Mouse (Mus musculus): ENCODE data around the gene Fam219b.
A peak's percentile ranks its signal among the peaks of the same experiment; 100 is the strongest.

Fam219b gene

DNA sequence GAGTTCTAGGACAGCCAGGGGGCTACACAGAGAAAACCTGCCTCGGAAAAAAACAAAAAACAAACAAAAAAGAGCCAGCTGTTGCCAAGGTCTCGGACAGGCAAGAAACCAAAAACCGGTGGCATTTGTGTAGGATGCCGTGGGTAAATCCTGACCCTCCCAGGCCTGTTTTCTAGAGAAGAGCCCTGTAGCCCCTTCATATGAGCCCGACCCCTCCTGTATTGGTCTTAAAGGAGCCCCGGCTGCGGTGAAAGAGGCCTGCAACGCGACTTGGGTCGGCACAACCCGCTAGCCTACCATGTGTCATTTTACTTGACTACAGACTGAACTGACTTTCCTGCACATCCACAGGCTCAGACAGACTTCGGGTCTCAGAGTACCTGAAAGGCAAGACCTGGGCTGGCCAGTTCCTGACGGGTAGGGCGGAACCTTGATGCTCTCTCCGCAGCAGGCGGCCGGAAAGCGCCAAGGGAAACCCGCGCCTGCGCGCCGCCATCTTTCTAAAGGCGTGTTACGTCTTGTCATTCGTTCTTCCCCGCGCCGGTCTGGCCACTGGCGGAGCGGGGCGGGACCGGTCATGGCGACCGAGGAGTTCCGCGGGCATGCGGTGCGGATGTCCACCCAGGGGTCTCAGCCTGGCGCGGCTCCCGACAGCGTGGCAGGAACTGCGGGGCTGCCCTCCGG lies at the start of gene Fam219b:
Gene Fam219b (plus strand): TSS at position 485 of the 684 bp plus-strand sequence.
- DNase-seq (ENCODE audit: low read depth, low spot score): peak; percentile 96

DNA sequence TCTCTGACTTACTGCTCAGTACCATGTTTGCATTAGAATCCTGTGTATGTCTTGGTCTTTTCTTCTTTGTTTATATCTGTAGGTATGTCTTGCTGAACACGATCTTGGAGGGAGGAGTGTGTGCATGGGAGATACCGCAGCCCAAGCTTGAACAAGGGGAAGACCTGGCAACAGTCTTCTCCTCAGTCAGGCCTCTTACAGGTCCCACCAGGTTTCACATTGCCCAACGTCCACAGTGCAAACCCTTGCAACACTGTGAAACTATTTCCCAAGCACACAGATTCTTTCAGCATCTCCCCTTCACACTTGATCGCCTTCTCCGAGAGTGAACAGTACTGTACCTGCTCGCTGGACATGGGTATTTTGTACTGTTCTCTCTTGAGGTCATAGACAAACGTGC lies 49.5 kb upstream of the Fam219b start:
- DNase-seq (ENCODE audit: low read depth, low spot score): no peak

DNA sequence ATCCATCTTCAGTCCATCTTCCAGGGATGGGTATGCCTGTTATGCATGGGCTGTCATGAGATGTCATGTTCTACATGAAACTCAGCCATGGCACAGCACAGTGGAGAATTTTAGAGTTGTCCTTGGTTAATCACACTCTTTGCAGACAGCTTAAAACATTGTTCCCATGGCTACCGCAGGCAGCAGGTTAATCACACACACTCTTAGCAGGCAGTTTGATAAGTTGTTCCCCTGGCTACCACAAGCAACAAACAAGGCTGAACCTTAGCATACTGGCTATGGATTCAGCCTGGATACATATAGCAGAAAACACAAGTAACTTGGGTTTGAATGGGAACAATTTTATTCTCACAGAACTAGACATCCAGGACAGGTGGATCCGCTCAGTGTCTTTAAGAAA lies 43.8 kb upstream of the Fam219b start:
- no peak for DNase-seq (ENCODE audit: low read depth, low spot score)

DNA sequence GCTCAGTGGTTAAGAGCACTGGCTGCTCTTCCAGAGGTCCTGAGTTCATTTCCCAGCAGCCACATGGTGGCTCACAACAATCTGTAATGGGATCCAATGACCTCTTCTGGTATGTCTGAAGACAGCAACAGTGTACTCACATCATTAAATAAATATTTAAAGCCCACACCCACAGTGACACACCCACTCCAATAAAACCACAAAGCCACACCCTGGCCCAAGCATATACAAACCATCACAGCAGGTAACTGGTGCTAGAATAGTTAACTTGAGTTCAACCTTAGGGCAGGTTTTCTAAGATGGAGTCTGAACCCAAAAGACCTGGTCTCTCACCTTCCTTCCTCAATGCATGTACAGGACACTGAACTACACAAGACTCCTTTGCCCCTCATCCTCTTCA lies 42.4 kb upstream of the Fam219b start:
- DNase-seq (ENCODE audit: low read depth, low spot score): peak; percentile 80

DNA sequence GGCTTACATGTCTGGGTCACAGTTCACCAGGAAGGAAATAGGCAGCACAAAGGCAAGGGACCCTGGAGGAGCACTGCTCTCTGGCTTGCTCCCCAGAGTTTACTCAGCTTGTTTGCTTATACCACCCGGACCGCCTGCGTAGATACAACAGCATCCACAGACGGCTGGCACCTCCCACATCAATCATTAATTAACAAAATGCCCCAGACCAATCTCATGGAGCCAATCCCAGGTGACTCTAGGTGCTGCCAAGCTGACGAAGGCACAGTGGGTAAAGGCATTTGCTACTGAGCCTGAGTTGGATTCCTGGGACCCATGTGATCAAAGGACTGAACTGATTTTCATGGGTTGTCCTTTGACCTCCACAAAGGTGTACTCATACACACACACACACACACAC lies 40.1 kb upstream of the Fam219b start:
- DNase-seq (ENCODE audit: low read depth, low spot score): no peak

DNA sequence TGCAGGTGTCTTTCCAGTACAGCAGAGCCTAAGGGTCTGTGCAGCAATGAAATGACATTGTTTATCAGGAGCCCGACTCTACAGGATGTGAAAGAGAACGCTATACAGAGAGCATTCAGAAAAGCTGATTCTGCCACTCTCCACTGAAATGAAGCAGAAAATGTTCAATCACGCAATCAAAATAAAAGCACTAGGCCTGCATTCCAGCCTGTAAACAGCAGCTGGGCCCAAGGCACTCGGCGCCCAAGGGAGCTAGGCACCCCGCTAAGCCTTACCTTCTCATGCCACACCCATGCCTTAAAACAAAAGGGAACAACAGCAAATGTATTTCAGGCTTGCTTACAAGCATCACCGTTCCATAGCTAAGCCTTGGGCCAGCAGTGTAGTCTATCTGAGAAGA lies 38.8 kb upstream of the Fam219b start:
- DNase-seq (ENCODE audit: low read depth, low spot score): peak; percentile 55

DNA sequence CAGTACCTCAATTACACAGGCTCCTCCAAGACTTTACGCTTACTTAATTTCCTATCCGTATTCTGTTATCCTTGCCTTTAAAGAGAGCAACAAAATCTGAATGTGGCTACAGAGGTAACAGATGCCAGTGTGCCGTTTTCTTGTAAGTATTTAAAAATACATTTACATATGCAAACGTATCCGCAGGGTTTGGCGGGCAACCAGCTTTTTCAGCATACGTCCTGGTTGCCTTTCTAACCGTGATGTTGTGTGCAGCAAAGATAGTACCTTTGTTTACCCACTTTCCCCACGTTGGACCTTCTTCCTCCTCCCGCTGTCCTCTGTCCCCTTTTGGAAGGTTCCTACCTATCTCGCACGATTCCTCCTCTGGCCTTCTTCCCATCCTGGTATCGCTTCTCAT lies 35.9 kb upstream of the Fam219b start:
- DNase-seq (ENCODE audit: low read depth, low spot score): no peak

DNA sequence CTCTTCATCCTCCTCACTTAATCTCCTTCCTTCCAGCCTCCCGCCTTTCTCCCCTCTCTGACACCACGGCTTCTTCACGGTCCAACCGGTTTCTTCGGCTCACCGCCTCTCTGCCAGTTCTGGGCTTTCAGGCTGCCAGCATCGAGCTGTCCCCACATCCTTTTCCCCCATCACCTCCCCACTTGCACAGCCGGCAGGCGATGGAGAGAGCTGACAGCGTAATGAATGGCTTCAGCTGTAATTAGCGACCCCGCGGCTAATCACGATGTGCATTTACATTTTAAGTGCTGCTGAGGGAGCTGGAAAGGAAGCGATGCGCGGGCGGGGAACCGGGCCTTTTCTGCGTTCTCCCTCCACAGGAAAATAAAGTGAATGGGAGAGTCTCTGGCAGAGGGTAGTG lies 35.5 kb upstream of the Fam219b start:
- DNase-seq (ENCODE audit: low read depth, low spot score): no peak

DNA sequence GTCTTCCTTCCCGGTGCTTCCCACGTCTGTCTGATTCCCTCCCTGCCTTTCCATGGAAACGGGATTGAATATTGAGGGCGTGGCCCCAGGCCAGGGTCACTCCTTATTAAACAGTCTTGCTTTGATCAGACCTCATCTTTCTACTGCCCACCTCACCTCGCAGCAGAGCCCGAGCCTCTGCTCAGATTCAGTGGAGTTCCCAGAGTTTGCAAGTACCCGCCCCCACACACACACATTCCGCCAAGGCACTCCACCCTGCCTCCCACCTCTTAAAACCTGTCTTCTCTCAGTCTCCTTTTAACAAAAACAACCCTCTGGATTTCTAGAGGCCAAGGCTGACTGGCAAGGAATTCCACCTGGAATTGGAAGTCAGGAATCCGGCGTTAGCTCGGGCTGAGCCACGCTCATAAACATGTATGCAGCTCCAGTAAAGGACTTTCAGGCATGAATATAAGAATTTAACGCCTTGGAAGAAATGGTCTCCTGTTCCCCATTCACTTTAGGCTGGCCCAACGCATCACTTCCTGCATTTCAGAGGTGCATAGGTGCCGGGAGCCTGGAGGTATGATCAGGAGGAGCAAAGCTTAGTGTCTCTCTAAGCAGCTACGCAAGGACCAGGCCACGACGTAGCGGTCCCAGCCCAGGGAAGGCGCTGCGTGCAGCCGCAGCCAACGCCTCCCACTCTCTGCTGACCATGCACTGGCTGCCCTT lies 34.3 kb upstream of the Fam219b start:
- peak; percentile 69 for DNase-seq (ENCODE audit: low read depth, low spot score)

DNA sequence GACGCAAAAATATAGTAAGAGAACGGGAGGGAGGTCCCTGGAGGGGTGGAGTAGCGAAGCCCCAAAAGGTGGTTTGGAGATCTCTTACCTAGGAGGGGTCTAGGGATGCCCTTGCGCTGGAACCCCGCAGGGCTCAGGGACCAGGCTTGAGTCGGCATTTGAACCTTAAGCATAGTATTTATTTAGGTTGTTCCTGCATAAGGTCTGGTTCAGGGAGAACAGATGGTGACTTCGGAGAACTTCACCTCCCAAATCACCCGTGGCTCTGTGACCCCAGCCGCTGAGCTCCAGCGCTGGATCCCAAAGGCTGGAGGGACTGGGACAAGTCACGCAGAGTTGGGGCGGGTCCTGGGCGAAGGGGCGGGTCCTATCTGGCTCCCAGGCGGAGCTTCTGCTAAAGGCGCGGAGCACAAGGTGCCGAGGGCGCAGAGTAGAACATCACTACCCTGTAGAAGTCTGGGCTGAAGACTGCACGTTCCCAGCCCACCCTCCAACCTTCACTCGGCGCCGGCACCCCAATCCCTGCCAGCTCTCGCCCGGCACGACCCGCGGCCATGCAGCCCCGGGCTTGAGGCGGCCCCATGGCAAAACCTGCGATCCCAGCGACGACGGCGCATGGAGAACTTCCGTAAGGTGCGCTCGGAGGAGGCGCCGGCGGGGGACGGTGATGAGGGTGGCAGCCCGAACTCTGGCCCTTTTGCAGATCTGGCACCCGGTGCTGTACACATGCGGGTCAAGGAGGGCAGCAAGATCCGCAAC lies 33.5 kb upstream of the Fam219b start, which contains the start of gene Rpp25:
Gene Rpp25 (plus strand): TSS at position 405 of the 759 bp plus-strand sequence.
- DNase-seq (ENCODE audit: low read depth, low spot score): peak; percentile 96

DNA sequence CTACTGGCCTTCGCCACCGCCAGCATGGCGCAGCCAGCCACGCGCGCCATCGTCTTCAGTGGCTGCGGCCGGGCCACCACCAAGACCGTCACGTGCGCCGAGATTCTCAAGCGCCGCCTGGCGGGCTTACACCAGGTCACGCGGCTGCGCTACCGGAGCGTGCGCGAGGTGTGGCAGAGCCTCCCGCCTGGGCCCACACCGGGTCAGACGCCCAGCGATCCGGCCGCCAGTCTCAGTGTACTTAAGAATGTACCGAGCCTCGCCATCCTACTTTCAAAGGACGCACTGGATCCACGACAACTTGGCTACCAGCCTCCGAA lies 33.0 kb upstream of the Fam219b start:
- peak; percentile 96 for DNase-seq (ENCODE audit: low read depth, low spot score)

DNA sequence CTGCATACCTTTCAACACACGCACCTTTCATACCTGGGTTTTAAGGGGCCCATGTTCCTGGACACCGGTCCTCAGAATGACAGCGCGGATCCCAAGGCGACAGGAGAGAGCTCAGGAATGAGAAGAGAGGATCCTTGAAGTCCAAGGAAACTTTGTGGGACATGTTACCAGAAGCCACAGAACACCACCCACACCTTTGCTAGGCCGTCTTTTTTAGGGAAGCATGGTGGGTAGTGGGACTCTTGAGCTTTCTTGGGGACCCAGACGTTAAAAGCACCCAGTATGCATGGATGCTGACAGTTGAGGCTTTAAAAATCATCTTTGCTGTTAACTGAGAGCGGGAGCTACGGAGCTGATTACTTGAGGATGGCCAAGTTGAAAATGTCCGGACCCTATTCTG lies 32.4 kb upstream of the Fam219b start:
- DNase-seq (ENCODE audit: low read depth, low spot score): no peak

DNA sequence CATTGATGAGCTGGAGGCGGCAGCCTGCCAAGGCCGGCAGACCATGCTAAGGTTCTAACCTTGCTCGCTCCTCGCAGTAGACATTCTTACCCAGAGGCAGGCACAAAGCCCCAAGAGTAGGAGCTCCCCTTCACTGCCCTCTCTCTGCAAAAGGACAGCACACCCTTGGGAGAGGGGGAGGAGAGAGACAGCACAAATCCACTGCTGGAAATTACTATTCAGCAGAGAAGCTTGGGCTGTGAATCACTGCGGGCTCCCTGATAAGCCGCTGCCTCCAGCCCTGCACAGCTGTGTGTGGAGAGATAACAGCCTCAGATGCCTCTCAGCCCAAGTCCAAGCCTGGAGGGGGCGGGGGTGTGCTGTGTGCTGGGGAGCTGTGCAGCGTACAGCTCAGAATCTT lies 31.6 kb upstream of the Fam219b start:
- DNase-seq (ENCODE audit: low read depth, low spot score): peak; percentile 48

DNA sequence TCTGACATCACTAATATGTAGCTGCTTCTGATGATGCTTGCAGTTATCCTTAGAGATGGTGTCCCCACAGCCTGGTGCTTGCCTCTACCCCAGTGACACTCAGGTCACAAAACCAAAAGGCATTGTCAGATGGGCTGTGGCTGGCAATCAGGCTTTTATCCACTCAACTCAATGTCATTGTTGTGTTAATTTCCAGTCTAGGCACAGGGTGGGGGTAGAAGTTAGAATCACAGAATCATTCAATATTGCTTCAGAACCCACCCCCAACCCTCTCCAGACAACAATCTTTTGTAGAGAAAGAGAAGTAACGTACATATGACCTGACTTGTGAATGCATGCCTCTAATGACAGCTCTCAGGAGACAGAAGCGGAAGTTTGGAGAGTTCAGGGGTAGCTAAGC lies 26.8 kb upstream of the Fam219b start:
- DNase-seq (ENCODE audit: low read depth, low spot score): peak; percentile 85

DNA sequence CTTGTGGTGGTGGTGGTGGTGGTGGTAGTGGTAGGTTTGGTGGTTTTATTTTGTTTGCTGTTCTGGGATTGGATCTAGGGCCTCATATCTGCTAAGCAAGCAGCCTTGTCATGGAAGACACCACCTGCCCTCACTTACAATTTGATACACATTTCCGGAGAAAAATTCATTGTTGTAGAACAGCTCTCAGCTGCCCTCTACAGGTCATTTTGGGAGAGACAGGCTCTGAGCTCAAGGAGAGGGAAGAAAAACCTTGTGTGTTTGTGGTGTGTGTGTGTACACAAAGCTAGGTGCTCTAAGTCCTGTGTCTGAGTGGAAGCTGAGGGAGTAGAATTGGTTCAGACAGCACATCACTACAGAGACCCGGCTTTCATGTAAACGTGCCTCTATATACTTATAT lies 20.2 kb upstream of the Fam219b start:
- peak; percentile 75 for DNase-seq (ENCODE audit: low read depth, low spot score)

DNA sequence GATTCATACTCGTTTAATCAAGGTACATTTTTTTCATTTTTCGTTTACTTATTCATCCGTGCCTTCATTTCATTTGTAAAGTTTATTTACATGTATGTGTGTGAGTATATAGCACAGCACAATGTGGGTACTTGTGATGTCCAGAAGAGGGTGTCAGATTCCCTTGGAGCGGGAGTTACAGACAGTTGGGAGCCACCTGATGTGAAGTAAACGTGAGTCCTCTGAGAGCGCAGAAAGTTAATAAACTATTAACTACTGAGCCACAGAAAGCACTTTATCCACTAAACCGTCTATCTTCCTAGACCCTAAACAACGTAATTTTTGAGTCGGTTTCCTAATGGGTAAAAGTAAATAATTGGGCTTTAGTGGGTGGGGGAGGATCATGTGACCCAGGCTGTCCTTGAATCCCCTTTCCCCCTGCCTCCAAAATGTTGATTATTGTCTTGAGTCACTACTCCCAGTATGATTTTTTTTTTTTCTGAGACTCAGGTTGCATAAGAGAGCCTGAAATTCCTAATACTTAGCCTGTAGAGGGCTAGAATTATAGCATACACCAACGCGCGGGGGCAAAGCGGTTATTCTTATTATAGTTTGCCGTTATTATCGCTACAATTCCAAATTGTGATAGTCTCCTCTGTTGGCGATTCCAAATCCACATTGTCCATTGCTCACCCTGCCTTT lies 16.8 kb upstream of the Fam219b start:
- peak; percentile 64 for DNase-seq (ENCODE audit: low read depth, low spot score)

DNA sequence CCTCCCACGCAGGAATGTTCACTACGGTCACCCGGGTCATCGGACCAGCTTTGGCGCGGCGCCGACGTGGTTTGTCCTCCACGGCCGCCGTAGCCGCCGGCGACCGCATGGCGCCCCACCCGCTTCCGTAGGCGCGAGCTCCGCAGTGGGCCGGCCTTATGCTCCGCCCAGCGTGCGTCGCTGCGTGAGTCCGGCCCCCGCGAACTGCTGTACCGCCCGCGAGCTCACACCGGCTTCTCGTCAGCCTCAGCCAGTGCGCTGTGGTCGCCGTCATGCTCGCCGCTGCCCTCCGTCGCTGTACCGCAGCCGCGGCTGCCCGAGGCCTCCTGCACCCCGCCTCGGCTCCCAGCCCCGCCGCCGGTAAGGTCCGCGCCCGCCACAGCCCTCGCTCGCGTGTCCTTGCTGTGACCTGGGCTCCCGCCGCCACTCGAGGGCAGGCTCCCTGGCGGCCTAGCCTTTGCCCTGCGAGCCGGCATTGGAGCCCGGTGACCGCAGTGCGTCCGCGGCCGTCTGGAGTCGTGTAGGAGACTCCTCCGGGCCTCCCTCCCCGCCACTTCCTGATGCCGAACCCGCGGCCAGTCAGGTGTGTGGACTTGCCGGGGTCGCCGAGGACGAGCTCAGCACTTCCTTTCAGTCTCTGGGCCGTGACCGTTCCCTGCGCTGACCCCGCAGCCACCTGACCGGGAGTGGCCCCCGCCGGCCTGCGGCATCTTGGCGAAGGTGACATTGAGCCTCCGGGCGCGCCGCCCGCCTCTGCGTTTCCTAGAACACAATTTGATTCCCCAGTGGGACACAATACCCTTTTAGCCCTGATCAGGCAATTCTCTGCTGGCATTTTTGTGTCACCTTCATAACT lies 16.0 kb upstream of the Fam219b start, which contains the start of gene Cox5a:
Gene Cox5a (plus strand): TSS at position 219 of the 856 bp plus-strand sequence.
- DNase-seq (ENCODE audit: low read depth, low spot score): peak; percentile 97

DNA sequence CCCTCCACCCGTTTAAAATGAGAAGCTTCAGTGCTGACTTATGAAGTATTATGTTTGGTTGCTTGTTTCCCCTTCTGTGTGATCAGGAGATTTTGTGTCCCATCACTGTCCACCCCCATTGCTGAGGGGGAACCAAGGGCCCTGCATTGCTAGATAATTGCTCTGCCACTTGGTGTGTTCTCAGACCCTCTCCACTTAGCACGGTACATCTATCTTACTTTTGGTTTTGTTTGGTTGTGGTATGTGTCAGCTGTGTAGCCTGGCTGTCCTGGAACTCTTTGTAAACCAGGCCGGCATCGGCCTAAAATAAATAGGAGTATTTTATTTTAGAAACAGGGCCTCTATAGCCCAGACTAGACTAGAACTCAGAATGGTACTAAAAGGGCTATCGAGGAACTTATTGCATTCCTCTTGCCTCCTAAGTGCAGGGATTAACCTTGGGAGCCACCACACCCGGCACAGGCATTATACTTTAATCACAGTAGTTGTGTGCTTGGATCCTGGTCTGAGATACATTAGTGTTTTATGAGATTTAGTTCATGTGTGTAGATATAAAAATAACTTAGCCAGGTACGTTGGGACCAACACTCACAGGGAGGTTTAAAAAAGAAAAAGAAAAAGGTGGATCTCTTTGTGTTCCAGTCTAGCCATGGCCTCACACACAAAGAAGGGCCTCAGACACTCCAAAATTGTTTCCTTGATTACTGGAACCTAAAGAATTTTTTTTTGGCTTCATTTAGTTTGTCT lies 15.0 kb upstream of the Fam219b start:
- DNase-seq (ENCODE audit: low read depth, low spot score): peak; percentile 49

DNA sequence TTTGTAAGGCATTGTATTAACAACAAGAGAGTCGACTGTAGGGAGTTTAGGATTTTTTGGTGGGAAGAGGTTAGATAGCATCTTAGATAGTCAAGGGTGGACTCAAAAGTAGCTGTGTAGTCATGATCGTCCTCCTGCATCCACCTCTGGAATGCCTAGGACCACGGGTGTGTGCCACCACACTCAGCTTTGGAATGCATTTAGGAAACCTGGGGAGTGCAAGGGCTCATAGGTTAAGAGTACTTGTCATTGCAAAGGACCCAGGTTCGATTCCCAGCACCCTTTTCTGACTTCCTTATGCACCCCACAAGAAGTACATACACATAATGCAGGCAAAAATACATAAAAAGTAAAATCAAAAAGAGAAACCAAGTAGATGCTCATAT lies 14.5 kb upstream of the Fam219b start:
- DNase-seq (ENCODE audit: low read depth, low spot score): peak; percentile 71

DNA sequence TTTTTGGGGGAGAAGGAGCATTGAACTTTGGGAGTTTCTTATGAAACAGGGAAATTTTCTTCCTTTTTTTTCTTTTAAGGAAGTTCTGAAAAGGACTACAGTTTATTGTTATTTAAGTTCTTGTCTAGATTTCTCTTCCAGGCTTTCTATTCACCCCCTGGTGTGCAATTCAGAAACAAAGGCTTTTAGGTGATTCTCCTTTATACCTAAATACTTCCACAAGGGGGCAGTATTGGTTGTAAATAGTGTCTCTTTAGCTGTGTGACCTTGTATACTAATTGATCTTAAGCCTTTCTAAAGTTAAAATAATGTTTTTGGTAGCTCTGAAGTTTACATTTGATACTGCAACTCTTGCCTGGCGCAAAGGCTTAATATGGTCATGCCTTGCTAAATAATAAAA lies 13.6 kb upstream of the Fam219b start:
- DNase-seq (ENCODE audit: low read depth, low spot score): peak; percentile 87

Measured in ZHBTc4 (cell line).